Mouse (Mus musculus): ENCODE results near the gene AC129217.1. TPM values are rescaled to one million over a fixed set of nuclear protein-coding genes. Genes with fewer than 3 reads are reported as not detected.

Gene AC129217.1
- not detected for total RNA-seq (2022)

- DNase-seq = no peak
Observed at GRCm38 (mm10) chr19:8829660-8830059, at the start of gene AC129217.1. Gene AC129217.1, plus strand, starts transcription at chr19:8829773.

- DNase-seq = peak; percentile 92
Observed at GRCm38 (mm10) chr19:8786008-8786781, 43.4 kb upstream of the AC129217.1 start, which contains the start of gene Taf6l. Gene Taf6l, minus strand, starts transcription at chr19:8786417.

- DNase-seq = no peak
Observed at GRCm38 (mm10) chr19:8788521-8788920, 41.1 kb upstream of the AC129217.1 start.

GRCm38 (mm10) chr19:8789171-8789570 lies 40.4 kb upstream of the AC129217.1 start:
- DNase-seq = no peak

- no peak for DNase-seq
Observed at GRCm38 (mm10) chr19:8790171-8790570, 39.4 kb upstream of the AC129217.1 start.

GRCm38 (mm10) chr19:8798264-8798946 lies 31.2 kb upstream of the AC129217.1 start, which contains the start of gene Polr2g:
Gene Polr2g, minus strand, starts transcription at chr19:8798577.
- peak; percentile 92 for DNase-seq

- DNase-seq = no peak
Observed at GRCm38 (mm10) chr19:8798947-8799315, 30.6 kb upstream of the AC129217.1 start.

- peak; percentile 97 for DNase-seq
Observed at GRCm38 (mm10) chr19:8802130-8802821, 27.3 kb upstream of the AC129217.1 start, which contains the start of gene Zbtb3. Gene Zbtb3, plus strand, starts transcription at chr19:8802555.

- no peak for DNase-seq
Observed at GRCm38 (mm10) chr19:8803204-8803780, 26.3 kb upstream of the AC129217.1 start.

- no peak for DNase-seq
Observed at GRCm38 (mm10) chr19:8803879-8804660, 25.5 kb upstream of the AC129217.1 start.

GRCm38 (mm10) chr19:8806810-8807209 lies 22.8 kb upstream of the AC129217.1 start:
- DNase-seq = no peak

- DNase-seq = no peak
Observed at GRCm38 (mm10) chr19:8815812-8816211, 13.8 kb upstream of the AC129217.1 start.

GRCm38 (mm10) chr19:8817001-8817400 lies 12.6 kb upstream of the AC129217.1 start:
- no peak for DNase-seq

GRCm38 (mm10) chr19:8818301-8818798 lies 11.2 kb upstream of the AC129217.1 start:
- no peak for DNase-seq

- DNase-seq = peak; percentile 98
Observed at GRCm38 (mm10) chr19:8818801-8819595, 10.6 kb upstream of the AC129217.1 start, which contains the start of gene Ttc9c. Gene Ttc9c, minus strand, starts transcription at chr19:8819333.

GRCm38 (mm10) chr19:8819596-8820423 lies 9.8 kb upstream of the AC129217.1 start, which contains the start of gene Hnrnpul2:
Gene Hnrnpul2, plus strand, starts transcription at chr19:8820010.
- peak; percentile 98 for DNase-seq

- DNase-seq = peak; percentile 60
Observed at GRCm38 (mm10) chr19:8820424-8820956, 9.1 kb upstream of the AC129217.1 start.

- DNase-seq = no peak
Observed at GRCm38 (mm10) chr19:8821146-8821545, 8.4 kb upstream of the AC129217.1 start.

- no peak for DNase-seq
Observed at GRCm38 (mm10) chr19:8822696-8823095, 6.9 kb upstream of the AC129217.1 start.

Measured in adrenal gland, adult 8-10 months (tissue).